Mouse (Mus musculus): Measurements from ENCODE around the gene Adamtsl1. TPM values are rescaled to one million over a fixed set of nuclear protein-coding genes. Genes with fewer than 3 reads are reported as not detected.

The Adamtsl1 gene
- polyA plus RNA-seq, 1 experiment from 2014 or later = 13.2 TPM

- H3K9me3 ChIP-seq (replicated peaks; ENCODE audit: control insufficient read depth, low read length) = no peaks in the 10 kb centered on the region
- no peak overlapping the region for H3K9ac ChIP-seq (ENCODE audit: low read depth, low read length)
- WGBS (ENCODE audit: insufficient replicate concordance) = 73% methylated on average over 3 of the region's 3 CpGs
- no peak overlapping the region for H3K4me2 ChIP-seq
- H3K27ac ChIP-seq (ENCODE audit: low read depth, low read length) = no peak overlapping the region
- no peaks in the 10 kb centered on the region for H3K36me3 ChIP-seq (ENCODE audit: control insufficient read depth, insufficient read depth, low read length)
- H3K4me3 ChIP-seq (ENCODE audit: low read depth, low read length) = no peak overlapping the region
- H3K27me3 ChIP-seq (ENCODE audit: control insufficient read depth, insufficient read depth, low read length) = no peaks in the 10 kb centered on the region
- H3K4me1 ChIP-seq (ENCODE audit: control insufficient read depth, insufficient read depth, low read length) = no peaks in the 10 kb centered on the region
- no peak for ATAC-seq (replicated peaks; ENCODE audit: insufficient number of reproducible peaks, low FRiP score, low TSS enrichment)
Measured at GRCm38 (mm10) chr4:85976188-85976587, 462.2 kb downstream of the Adamtsl1 start.

- H3K4me2 ChIP-seq = no peak overlapping the region
- no peak overlapping the region for H3K9ac ChIP-seq (ENCODE audit: low read depth, low read length)
- WGBS (ENCODE audit: insufficient replicate concordance) = 59% methylated on average over 10 of the region's 10 CpGs
- H3K4me3 ChIP-seq (ENCODE audit: low read depth, low read length) = no peak overlapping the region
- H3K4me1 ChIP-seq (ENCODE audit: control insufficient read depth, insufficient read depth, low read length) = no peaks in the 10 kb centered on the region
- no peaks in the 10 kb centered on the region for H3K9me3 ChIP-seq (replicated peaks; ENCODE audit: control insufficient read depth, low read length)
- no peaks in the 10 kb centered on the region for H3K36me3 ChIP-seq (ENCODE audit: control insufficient read depth, insufficient read depth, low read length)
- H3K27ac ChIP-seq (ENCODE audit: low read depth, low read length) = no peak overlapping the region
- H3K27me3 ChIP-seq (ENCODE audit: control insufficient read depth, insufficient read depth, low read length) = no peaks in the 10 kb centered on the region
- ATAC-seq (replicated peaks; ENCODE audit: insufficient number of reproducible peaks, low FRiP score, low TSS enrichment) = no peak
Measured at GRCm38 (mm10) chr4:85979206-85979605, 465.2 kb downstream of the Adamtsl1 start.

- Histone ChIP-seq H3K4me2 (no peak overlapping the region), H3K36me3 (ENCODE audit: control insufficient read depth, insufficient read depth, low read length) (no peaks in the 10 kb centered on the region), H3K4me3 (ENCODE audit: low read depth, low read length) (no peak overlapping the region), H3K9me3 (replicated peaks; ENCODE audit: control insufficient read depth, low read length) (no peaks in the 10 kb centered on the region), H3K4me1 (ENCODE audit: control insufficient read depth, insufficient read depth, low read length) (no peaks in the 10 kb centered on the region), H3K27ac (ENCODE audit: low read depth, low read length) (no peak overlapping the region), H3K9ac (ENCODE audit: low read depth, low read length) (no peak overlapping the region), H3K27me3 (ENCODE audit: control insufficient read depth, insufficient read depth, low read length) (no peaks in the 10 kb centered on the region)
- ATAC-seq (replicated peaks; ENCODE audit: insufficient number of reproducible peaks, low FRiP score, low TSS enrichment) = no peak
- WGBS (ENCODE audit: insufficient replicate concordance) = 56% methylated on average over 5 of the region's 5 CpGs
Measured at GRCm38 (mm10) chr4:86006596-86006995, 492.6 kb downstream of the Adamtsl1 start.

GRCm38 (mm10) chr4:86013640-86014039, 499.7 kb downstream of the Adamtsl1 start:
- no peaks in the 10 kb centered on the region for H3K36me3 ChIP-seq (ENCODE audit: control insufficient read depth, insufficient read depth, low read length)
- no peak overlapping the region for H3K27ac ChIP-seq (ENCODE audit: low read depth, low read length)
- no peak overlapping the region for H3K4me2 ChIP-seq
- H3K27me3 ChIP-seq (ENCODE audit: control insufficient read depth, insufficient read depth, low read length) = no peaks in the 10 kb centered on the region
- no peak overlapping the region for H3K4me3 ChIP-seq (ENCODE audit: low read depth, low read length)
- no peak overlapping the region for H3K9ac ChIP-seq (ENCODE audit: low read depth, low read length)
- H3K9me3 ChIP-seq (replicated peaks; ENCODE audit: control insufficient read depth, low read length) = no peaks in the 10 kb centered on the region
- ATAC-seq (replicated peaks; ENCODE audit: insufficient number of reproducible peaks, low FRiP score, low TSS enrichment) = no peak
- 75% methylated on average over 3 of the region's 3 CpGs for WGBS (ENCODE audit: insufficient replicate concordance)
- H3K4me1 ChIP-seq (ENCODE audit: control insufficient read depth, insufficient read depth, low read length) = no peaks in the 10 kb centered on the region

DNA sequence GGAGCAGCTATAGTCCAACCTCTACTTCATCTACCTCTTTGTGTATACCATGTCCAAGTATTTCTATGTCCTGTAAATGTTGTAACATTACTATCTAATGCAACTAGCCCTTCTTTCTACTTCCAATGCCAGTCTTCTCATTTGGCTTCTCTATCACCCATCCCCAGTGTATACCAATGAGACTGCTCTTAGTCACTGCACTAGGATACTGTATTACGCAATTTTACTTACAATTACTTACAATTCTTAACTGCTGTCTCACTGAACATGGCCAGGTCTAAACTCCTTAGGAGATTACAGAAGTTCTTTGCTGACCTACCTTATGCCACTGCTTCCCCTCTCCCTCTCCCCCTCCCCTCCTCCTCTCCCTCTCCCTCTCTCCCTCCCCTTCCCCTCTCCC, 505.0 kb downstream of the Adamtsl1 start:
- Histone ChIP-seq H3K9ac (ENCODE audit: low read depth, low read length) (no peak overlapping the region), H3K4me2 (no peak overlapping the region), H3K27ac (ENCODE audit: low read depth, low read length) (no peak overlapping the region), H3K36me3 (ENCODE audit: control insufficient read depth, insufficient read depth, low read length) (no peaks in the 10 kb centered on the region), H3K4me1 (ENCODE audit: control insufficient read depth, insufficient read depth, low read length) (no peaks in the 10 kb centered on the region; the same call in 1 of the 2 replicates), H3K4me3 (ENCODE audit: low read depth, low read length) (no peak overlapping the region), H3K27me3 (ENCODE audit: control insufficient read depth, insufficient read depth, low read length) (no peaks in the 10 kb centered on the region), H3K9me3 (replicated peaks; ENCODE audit: control insufficient read depth, low read length) (no peaks in the 10 kb centered on the region)
- 87% methylated on average over 1 of the region's 1 CpGs for WGBS (ENCODE audit: insufficient replicate concordance)
- ATAC-seq (replicated peaks; ENCODE audit: insufficient number of reproducible peaks, low FRiP score, low TSS enrichment) = no peak

- no peaks in the 10 kb centered on the region for H3K36me3 ChIP-seq (ENCODE audit: control insufficient read depth, insufficient read depth, low read length)
- 39% methylated on average over 4 of the region's 4 CpGs for WGBS (ENCODE audit: insufficient replicate concordance)
- no peak overlapping the region for H3K9ac ChIP-seq (ENCODE audit: low read depth, low read length)
- H3K4me2 ChIP-seq = no peak overlapping the region
- no peaks in the 10 kb centered on the region for H3K9me3 ChIP-seq (replicated peaks; ENCODE audit: control insufficient read depth, low read length)
- H3K27ac ChIP-seq (ENCODE audit: low read depth, low read length) = no peak overlapping the region
- no peaks in the 10 kb centered on the region for H3K27me3 ChIP-seq (ENCODE audit: control insufficient read depth, insufficient read depth, low read length)
- no peak overlapping the region for H3K4me3 ChIP-seq (ENCODE audit: low read depth, low read length)
- H3K4me1 ChIP-seq (ENCODE audit: control insufficient read depth, insufficient read depth, low read length) = no peaks in the 10 kb centered on the region; the same call in 1 of the 2 replicates
- ATAC-seq (replicated peaks; ENCODE audit: insufficient number of reproducible peaks, low FRiP score, low TSS enrichment) = no peak
Measured at GRCm38 (mm10) chr4:86019586-86019985, 505.6 kb downstream of the Adamtsl1 start.

GRCm38 (mm10) chr4:86020372-86021090, 506.6 kb downstream of the Adamtsl1 start:
- 47% methylated on average over 10 of the region's 10 CpGs for WGBS (ENCODE audit: insufficient replicate concordance)
- no peak overlapping the region for H3K4me2 ChIP-seq
- H3K4me3 ChIP-seq (ENCODE audit: low read depth, low read length) = no peak overlapping the region
- H3K4me1 ChIP-seq (ENCODE audit: control insufficient read depth, insufficient read depth, low read length) = no peaks in the 10 kb centered on the region; the same call in 1 of the 2 replicates
- no peak for ATAC-seq (replicated peaks; ENCODE audit: insufficient number of reproducible peaks, low FRiP score, low TSS enrichment)
- H3K27ac ChIP-seq (ENCODE audit: low read depth, low read length) = no peak overlapping the region
- H3K9ac ChIP-seq (ENCODE audit: low read depth, low read length) = no peak overlapping the region
- no peaks in the 10 kb centered on the region for H3K36me3 ChIP-seq (ENCODE audit: control insufficient read depth, insufficient read depth, low read length)
- no peaks in the 10 kb centered on the region for H3K27me3 ChIP-seq (ENCODE audit: control insufficient read depth, insufficient read depth, low read length)
- H3K9me3 ChIP-seq (replicated peaks; ENCODE audit: control insufficient read depth, low read length) = no peaks in the 10 kb centered on the region

DNA sequence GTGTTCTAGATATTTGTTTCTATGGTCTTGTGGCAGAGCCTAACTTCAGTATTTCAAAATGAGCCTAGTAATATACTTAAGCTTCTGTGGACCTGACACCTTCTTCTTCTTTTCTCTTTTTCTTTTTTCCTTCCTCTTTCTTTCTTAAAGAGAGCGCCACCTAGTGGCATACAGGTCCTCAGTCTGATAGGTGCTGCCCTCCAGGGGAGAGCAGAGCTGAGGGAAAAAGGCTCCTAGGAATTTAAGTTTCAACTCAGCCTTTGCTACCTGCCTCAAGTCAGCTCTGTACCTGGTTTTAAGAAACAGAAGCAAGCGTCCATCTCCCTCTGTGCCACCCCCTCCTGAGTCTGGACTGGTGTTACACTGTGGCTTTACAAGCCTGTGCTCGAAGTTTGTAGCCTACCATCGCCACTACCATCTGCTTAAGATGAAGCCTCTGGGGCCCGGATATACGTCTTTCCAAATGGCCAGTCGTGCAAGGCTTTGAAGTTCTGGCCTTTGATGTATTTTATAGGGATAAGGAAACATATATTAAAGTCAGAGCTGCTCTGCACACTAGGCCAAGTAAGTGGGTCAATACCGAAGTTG, 510.7 kb downstream of the Adamtsl1 start:
- Histone ChIP-seq H3K27me3 (ENCODE audit: control insufficient read depth, insufficient read depth, low read length) (no peaks in the 10 kb centered on the region), H3K4me1 (ENCODE audit: control insufficient read depth, insufficient read depth, low read length) (no peaks in the 10 kb centered on the region), H3K9me3 (replicated peaks; ENCODE audit: control insufficient read depth, low read length) (no peaks in the 10 kb centered on the region), H3K27ac (ENCODE audit: low read depth, low read length) (no peak overlapping the region), H3K4me2 (no peak overlapping the region), H3K36me3 (ENCODE audit: control insufficient read depth, insufficient read depth, low read length) (no peaks in the 10 kb centered on the region), H3K9ac (ENCODE audit: low read depth, low read length) (no peak overlapping the region), H3K4me3 (ENCODE audit: low read depth, low read length) (no peak overlapping the region)
- WGBS (ENCODE audit: insufficient replicate concordance) = 51% methylated on average over 8 of the region's 8 CpGs
- no peak for ATAC-seq (replicated peaks; ENCODE audit: insufficient number of reproducible peaks, low FRiP score, low TSS enrichment)

GRCm38 (mm10) chr4:86029486-86029885, 515.5 kb downstream of the Adamtsl1 start:
- Histone ChIP-seq H3K9ac (ENCODE audit: low read depth, low read length) (no peak overlapping the region), H3K27me3 (ENCODE audit: control insufficient read depth, insufficient read depth, low read length) (no peaks in the 10 kb centered on the region), H3K4me2 (no peak overlapping the region), H3K27ac (ENCODE audit: low read depth, low read length) (no peak overlapping the region), H3K9me3 (replicated peaks; ENCODE audit: control insufficient read depth, low read length) (no peaks in the 10 kb centered on the region), H3K4me1 (ENCODE audit: control insufficient read depth, insufficient read depth, low read length) (no peaks in the 10 kb centered on the region), H3K4me3 (ENCODE audit: low read depth, low read length) (no peak overlapping the region), H3K36me3 (ENCODE audit: control insufficient read depth, insufficient read depth, low read length) (no peaks in the 10 kb centered on the region)
- WGBS (ENCODE audit: insufficient replicate concordance) = 80% methylated on average over 6 of the region's 6 CpGs
- ATAC-seq (replicated peaks; ENCODE audit: insufficient number of reproducible peaks, low FRiP score, low TSS enrichment) = no peak

Data from heart, embryonic 11.5 days (tissue).